Mouse (Mus musculus): ENCODE results near the gene Bcam. TPM values are rescaled to one million over a fixed set of nuclear protein-coding genes. Genes with fewer than 3 reads are reported as not detected.

Bcam gene
- total RNA-seq, 2 experiments from 2014 or later, result 21.9 to 26.7 TPM

DNA sequence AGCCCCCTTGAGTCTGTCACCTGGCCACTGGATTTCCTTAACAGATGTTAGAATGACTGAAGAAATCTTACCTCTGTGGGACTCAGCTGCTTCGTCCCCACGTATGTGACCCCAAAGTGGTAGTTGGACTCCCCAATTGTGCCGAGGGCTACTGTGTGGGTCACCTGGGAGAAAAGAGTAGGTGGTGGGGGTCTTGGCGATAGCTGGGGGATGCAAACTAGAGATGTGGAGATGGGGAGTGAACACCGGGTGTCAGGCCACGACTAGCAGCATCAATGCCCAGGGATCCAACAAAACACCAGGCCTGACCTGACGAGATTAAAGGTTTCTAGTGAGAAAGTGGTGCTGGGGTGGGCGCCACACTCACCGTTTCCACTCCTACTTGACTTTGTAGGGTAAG is 57.2 kb downstream of the Bcam start:
- no peak overlapping the region; the same call in 1 of the 2 replicates for H3K4me3 ChIP-seq
- intact Hi-C loops (cut with DNase I), result loop anchor here (1.0 kb wide), 1 partner anchor 44 kb away; no protein-coding TSS in a partner anchor

DNA sequence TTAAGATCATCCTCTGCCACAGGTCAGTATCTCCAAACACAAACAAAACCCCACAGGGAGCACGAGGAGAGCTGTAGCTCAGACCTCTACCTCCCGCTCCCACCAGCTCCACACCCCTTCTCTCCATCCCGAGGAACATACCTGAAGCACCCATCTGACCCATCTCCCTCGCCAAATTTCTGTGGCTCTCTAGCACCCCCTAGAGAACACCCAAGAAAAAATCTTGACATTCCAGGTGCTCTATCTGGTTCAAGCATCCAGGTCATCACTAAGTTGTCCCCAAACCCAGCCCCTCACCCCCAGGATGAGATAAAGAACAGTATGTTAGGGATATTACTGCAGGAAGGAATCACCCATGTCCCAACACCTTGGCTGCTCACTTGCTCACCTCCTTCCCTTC is 57.6 kb downstream of the Bcam start:
- DNase-seq, result no peak
- TF ChIP-seq CTCF (IDR thresholded peaks at IDR 0.05), result peak; percentile 60
- intact Hi-C loops (cut with DNase I), result loop anchor here (1.0 kb wide), 1 partner anchor 44 kb away; no protein-coding TSS in a partner anchor
- Histone ChIP-seq H3K27ac (no peak overlapping the region), H3K4me3 (no peak overlapping the region)

More for the DNA sequence above, 57.2 kb downstream of the Bcam start:
- no peak for DNase-seq
- no peak overlapping the region; the same call in 1 of the 2 replicates for H3K27ac ChIP-seq
- no peak for TF ChIP-seq CTCF (IDR thresholded peaks at IDR 0.05)

DNA sequence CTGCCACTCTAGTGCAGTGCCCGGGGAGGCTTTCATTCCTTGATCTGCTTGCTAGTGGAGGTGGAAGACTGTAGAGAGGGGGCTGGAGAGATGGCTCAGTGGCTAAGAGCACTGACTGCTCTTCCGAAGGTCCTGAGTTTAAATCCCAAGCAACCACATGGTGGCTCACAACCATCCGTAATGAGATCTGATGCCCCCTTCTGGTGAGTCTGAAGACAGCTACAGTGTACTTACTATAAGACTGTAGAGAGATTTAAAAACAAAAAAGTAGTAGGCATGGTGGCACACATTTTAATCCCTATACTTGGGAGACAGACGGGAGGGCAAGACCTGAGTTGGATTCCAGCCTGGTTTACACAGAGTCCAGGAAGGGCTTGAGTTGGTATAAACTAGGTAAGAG is 58.4 kb downstream of the Bcam start:
- intact Hi-C loops (cut with DNase I), result no loop called here
- no peak overlapping the region for H3K27ac ChIP-seq
- TF ChIP-seq CTCF (IDR thresholded peaks at IDR 0.05), result peak; percentile 53
- no peak for DNase-seq
- H3K4me3 ChIP-seq, result no peak overlapping the region

DNA sequence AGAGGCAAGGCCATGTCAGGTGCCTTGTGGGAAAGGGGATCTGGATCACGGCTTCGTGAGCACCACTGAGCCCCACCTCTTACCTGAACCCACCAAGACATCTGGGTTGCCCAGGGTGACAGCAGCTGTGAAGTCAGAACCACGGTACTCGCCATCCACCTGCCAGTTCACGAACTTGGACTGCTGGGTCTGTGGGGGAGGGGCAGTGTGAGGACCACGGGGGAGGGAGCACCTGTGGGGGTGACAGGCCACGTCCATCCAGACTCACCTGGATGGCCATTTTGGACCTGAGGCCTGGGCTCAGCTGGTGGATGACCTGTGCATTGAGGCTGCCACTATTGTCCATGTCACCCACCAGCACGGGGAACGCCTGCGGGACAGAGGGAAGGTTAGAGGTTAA is 60.2 kb downstream of the Bcam start:
- intact Hi-C loops (cut with DNase I), result no loop called here
- H3K27ac ChIP-seq, result no peak overlapping the region
- no peak overlapping the region for H3K4me3 ChIP-seq
- TF ChIP-seq CTCF (IDR thresholded peaks at IDR 0.05), result no peak
- DNase-seq, result no peak

Other genes with a start within 250 kb of the Bcam start
- 10 to 100 TPM; 48.4 to 49.1 TPM for gene Ppp1r37, start 207.9 kb downstream of the Bcam start, total RNA-seq (2021)
- under 1 TPM; 0.45 to 0.51 TPM for gene Zfp296, start 193.7 kb downstream of the Bcam start, total RNA-seq (2021)
- gene Gemin7, start 193.4 kb downstream of the Bcam start, total RNA-seq (2021), result 10 to 100 TPM; 73.4 to 74.2 TPM
- gene Clasrp, start 166.5 kb downstream of the Bcam start, total RNA-seq (2021), result 10 to 100 TPM; 13.7 to 15.1 TPM
- gene Relb, start 141.6 kb downstream of the Bcam start, total RNA-seq (2021), result 1 to 10 TPM; 5.1 to 7.9 TPM
- gene Clptm1, start 106.0 kb downstream of the Bcam start, total RNA-seq (2021), result 10 to 100 TPM; 46.6 TPM
- not detected for gene Apoc2, start 93.1 kb downstream of the Bcam start, total RNA-seq (2021)
- gene Gm44805, start 89.6 kb downstream of the Bcam start, total RNA-seq (2021), result not detected
- not detected for gene Apoc4, start 89.5 kb downstream of the Bcam start, total RNA-seq (2021)
- 1 to 10 TPM in 1 of 2 experiments, under 1 TPM in 1; 0.64 to 1.1 TPM for gene Apoc1, start 78.4 kb downstream of the Bcam start, total RNA-seq (2021)
- gene Apoe, start 71.8 kb downstream of the Bcam start, total RNA-seq (2021), result 10 to 100 TPM; 38.0 to 61.8 TPM
- 10 to 100 TPM; 41.0 to 52.4 TPM for gene Tomm40, start 55.6 kb downstream of the Bcam start, total RNA-seq (2021)
- gene Nectin2, start 20.5 kb downstream of the Bcam start, total RNA-seq (2021), result 1 to 10 TPM; 1.4 to 1.5 TPM
- gene Cblc, start 25.8 kb upstream of the Bcam start, total RNA-seq (2021), result not detected
- gene Bcl3, start 51.8 kb upstream of the Bcam start, total RNA-seq (2021), result 1 to 10 TPM; 1.3 to 1.5 TPM
- not detected for gene Gm19345, start 81.0 kb upstream of the Bcam start, total RNA-seq (2021)
- gene Ceacam16, start 90.3 kb upstream of the Bcam start, total RNA-seq (2021), result not detected
- gene Ceacam19, start 116.9 kb upstream of the Bcam start, total RNA-seq (2021), result not detected
- 1 to 10 TPM; 5.9 to 6.3 TPM for gene Pvr, start 150.1 kb upstream of the Bcam start, total RNA-seq (2021)
- not detected for gene Igsf23, start 179.7 kb upstream of the Bcam start, total RNA-seq (2021)
- gene Ceacam20, start 194.4 kb upstream of the Bcam start, total RNA-seq (2021), result not detected
- not detected for gene Nlrp9b, start 220.4 kb upstream of the Bcam start, total RNA-seq (2021)